Mouse (Mus musculus) cerebellum, postnatal 25 days (tissue): ENCODE data around the gene Odf3l2.

Source experiments
- DNase-seq, 2 experiments: peaks; one replicate each; pipeline ENCODE4 v3.0.0; 2021; ENCODE audit warnings: mixed read lengths in 2 of 2

The Odf3l2 gene

DNA sequence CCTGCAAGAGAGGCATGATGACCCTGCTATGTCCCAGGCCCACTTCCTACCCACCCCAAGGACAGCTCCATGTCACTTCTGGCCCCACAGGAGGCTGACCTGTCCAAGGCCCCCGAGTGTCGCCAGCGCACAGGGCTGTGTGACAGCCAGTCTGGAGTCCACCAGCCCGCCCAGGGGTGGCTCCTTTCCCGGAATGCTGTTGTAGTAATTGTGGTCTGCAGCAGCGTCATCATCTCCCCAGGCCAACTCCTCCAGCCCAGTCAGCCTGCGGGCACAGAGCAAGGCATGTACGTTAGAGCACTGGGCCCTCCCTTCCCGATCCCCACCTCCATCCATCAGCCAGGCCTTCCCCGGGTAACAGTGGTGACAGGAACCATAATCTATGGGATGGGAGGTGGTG is 19.4 kb downstream of the Odf3l2 start:
- DNase-seq = no peak

DNA sequence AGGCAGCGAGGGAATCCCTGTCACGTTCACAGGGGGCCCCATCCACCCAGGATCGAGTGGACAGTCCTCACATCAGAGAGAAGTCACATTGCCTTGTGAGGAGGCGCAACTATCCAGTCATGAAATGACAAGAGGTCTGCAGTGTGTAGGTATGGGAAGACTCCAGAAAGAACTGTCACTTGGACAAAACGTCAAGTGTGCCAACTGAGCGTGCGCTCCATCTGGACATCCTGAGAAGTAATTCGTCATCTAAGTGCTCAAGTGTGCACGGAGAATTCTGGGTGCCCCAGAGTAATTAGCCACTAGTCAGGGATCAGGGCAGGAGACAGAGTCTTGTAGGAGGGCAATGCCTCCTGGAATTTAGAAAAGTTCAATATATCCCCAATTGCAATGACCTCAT is 20.1 kb downstream of the Odf3l2 start:
- DNase-seq = peak; percentile 44 to 47

DNA sequence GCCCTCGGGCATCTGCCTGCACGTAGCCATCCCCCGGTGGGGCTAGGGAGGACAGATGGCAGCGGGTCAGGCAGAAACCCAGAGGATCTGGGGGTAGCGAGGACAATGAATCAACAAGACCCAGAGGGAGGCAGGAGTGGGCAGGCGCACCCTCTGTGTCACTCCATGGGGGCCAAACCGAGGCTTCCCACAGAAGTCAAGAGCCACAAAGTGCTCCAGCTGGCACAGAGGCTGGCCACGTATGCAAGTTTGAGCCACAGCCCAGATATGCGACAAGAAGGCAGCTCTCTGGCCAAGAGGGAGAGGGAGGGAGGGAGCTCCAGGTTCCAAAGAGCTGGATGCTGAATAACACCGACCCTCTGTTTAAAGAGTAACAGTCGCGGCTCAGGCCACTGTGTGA is 21.6 kb downstream of the Odf3l2 start:
- DNase-seq = peak; percentile 43 to 54

DNA sequence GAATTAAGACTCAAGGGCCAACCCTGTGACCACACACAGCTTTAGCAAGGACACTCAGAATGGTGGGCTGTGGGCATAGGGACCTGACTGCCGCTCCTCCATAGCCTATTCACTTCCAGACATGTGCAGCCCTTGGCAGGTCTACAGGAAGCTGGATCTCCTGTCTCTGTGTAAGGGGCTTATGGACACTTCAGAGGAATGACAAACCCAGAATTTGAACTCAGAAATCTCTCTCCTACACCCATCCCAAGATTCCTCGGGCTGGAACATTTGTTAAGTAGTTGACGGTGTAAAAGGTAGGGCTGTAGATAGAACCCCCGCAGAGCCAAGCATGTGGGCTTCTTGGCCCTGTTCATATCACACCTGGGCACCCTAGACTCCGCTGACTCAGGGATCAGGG is 29.2 kb downstream of the Odf3l2 start:
- no peak for DNase-seq

GRCm38 (mm10) chr10:79615860-79616259 is 29.7 kb downstream of the Odf3l2 start:
- peak; percentile 75 to 82 for DNase-seq

DNA sequence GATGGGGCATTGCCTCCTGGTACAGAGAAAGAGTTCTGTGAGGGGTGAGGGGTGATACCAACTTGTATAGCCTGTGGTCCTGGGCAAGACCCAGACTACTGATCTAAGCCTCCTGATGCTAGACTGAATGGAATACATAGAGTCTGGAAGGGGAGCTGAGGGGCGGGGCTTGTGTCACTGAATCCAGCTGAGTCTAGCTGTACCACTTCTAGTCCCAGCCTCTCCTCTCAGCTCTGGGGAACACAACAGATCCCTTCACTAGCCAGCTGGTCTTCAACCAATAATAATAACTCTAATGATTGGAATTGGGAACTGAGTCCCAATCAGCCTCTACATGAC is 31.3 kb downstream of the Odf3l2 start:
- no peak for DNase-seq

GRCm38 (mm10) chr10:79613578-79614304 is 31.8 kb downstream of the Odf3l2 start, which contains the start of gene C2cd4c:
C2cd4c (minus strand) TSS chr10:79614025.
- DNase-seq = peak; percentile 73 to 80

- peak; percentile 54 to 70 for DNase-seq
Observed at GRCm38 (mm10) chr10:79612192-79613135, 33.1 kb downstream of the Odf3l2 start.

GRCm38 (mm10) chr10:79611296-79611695 is 34.2 kb downstream of the Odf3l2 start:
- DNase-seq = peak; percentile 34 to 54

GRCm38 (mm10) chr10:79609276-79609675 is 36.3 kb downstream of the Odf3l2 start:
- DNase-seq = no peak

DNA sequence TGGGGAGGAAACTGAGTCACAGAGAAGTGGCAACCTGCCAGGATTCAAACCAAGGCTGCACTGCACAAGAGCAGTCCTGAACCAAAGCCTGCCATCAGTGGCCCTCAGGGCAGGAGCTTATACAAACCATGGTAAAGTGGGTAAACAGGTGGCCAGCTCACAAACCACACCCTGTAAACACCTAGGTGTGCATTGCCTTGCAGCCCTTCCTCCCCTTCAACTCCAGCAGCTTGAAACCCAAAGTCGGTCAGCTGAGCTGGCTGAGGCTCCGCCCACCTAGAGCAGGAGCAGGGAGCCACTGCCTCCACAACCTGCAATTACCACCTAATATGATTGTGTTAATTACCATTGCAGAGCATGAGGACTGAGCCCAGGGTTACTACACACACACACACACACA is 37.6 kb downstream of the Odf3l2 start:
- no peak for DNase-seq

DNA sequence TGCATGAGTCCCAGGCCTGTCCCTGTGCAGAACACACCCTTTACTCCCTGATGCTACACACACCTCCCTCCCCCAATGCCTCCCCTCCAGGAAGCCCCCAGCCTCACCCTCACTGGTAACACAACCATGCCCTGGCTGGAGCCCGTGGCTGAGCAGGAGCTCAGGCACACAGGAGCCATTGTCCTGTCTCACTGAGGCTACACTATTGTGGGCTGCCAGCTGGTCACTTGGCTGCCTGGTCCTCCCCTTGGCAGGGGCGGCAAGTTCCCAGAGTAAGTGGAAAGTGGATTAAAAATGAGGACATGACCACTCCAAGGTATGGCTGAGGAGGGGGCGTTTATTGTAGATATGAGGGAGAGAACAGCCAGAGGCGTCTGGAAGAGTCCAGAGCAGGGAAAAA is 39.0 kb downstream of the Odf3l2 start:
- DNase-seq = peak; percentile 44 to 63

GRCm38 (mm10) chr10:79597936-79598230 is 47.7 kb downstream of the Odf3l2 start:
- DNase-seq = no peak

DNA sequence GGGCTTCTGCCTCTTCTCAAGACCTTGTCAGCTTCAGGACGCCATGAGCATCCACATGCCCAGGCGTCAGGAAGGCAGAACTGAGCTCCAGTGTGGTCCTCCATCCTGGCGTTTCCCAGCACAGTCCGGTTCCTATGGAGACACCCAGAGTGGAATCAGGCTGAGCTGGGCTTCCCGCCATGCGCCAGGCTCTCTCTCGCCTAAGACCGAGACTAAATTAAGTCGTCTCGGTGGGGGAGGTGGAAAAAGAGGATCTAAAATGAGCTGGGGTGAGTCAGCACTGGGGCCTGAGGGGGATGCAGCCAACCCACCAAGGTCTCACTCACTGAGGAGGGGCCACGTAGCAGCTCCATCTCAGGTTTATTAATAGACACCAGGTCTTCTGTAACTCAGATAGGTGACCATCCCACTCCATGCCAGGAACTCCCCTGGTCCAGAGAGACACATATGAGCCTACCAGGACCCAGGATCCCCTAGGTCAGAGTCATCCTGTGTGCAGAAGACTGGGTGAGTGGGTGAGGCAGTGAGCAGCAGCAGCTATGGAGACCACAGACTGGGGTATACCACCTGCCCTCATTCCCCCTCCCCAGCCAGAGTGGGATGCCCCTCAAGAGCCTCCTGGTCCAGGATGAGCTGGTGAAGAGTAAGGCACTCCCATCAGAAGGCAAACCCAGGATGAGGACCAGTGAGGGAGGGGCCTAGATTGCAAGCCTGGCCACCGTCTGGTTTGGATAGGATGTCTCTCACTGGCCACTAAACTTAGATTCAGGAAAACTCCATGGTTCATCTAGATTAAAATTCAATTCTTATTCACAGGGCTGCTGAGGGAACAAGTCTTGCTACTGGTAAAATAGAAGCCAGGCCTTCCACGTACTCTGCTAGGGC is 48.2 kb downstream of the Odf3l2 start:
- DNase-seq = peak in 1 of 2 experiments; percentile 17

DNA sequence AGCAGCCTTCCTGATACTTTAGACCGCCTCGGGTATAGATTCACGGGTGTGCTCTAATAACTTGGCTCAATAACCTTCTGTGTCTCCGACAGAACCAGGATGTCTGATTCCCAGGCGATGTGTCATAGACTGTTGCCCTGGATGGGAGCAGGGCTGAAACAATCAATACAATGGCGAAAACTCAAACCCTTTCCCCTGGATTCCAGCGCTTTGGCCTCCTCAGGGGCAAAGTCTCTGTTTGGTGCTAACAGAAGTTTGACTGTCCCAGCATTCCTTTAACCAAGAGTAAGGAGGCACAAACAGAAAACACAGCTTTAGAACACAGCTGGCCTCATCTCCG is 50.0 kb downstream of the Odf3l2 start:
- no peak for DNase-seq

DNA sequence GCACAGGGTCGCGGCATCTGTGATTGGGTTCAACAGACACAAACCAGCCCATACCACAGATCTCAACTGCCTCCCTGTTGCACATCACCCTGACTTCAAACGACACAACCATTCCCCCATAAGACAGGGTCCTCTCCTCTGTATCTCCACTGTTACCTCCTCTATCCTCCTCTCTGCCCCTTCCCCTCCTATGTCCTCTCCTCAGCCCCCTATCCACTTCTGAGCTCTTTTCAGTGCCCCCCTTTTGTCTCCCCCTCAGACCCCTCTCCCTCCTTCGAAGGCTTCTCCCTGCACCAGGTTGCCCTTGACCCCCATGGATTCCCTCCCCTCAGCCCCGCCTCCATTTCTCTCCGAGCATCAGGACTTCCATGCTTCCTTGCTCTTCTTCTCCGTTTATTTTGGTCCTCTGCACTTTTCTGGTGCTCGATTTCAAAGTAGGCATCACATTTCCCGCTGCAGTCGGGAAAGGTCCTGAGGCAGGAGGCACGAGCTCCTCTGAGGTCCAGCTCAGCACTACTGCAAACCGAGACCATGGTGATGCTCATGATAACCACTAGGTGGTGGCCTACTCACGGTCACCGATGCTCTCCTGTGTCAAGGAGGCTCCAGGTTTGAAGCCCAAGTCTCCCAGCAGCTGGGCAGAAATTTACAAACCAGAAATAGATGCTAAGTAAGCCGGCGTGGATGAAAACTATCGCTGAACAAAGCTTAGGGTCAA is 50.5 kb downstream of the Odf3l2 start:
- peak; percentile 70 to 81 for DNase-seq

DNA sequence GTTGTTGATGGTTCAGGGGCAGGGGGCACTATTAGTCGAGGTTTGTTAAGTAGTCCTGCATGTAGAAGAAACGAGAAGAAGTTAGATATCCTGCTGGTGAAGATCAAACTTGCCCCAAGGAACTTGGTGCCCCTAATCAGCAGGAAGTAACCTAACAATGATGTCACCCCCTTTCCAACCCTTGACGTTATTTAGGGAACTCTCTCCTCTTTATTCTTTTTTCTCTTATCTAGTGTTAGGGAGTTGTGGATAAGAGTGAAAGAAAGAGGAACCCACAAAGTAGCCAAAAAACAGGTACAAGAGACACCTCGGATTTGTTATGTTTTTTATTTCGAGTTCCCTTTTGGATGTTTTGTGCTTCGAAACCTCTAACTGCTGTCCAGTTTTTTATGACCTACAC is 51.4 kb downstream of the Odf3l2 start:
- DNase-seq = no peak

GRCm38 (mm10) chr10:79590702-79591101 is 54.8 kb downstream of the Odf3l2 start:
- DNase-seq = no peak
